In genomic region chr10:4612313-4613036, GRCm38 (mm10) we compare ENCODE assay signal across 8 mouse cellular contexts. TPM values are rescaled to one million over a fixed set of nuclear protein-coding genes. Genes with fewer than 3 reads are reported as not detected.
DNase-seq lines count a peak whose midpoint lies in the region; ATAC-seq and TF ChIP-seq lines count a peak whose summit lies in the region.

No protein-coding gene starts in this region.

- WGBS in kidney, adult 2 months = 34% methylated on average over 22 of the region's 22 CpGs
- WGBS in heart, postnatal 0 days = 48% methylated on average over 22 of the region's 22 CpGs
- WGBS in macrophage (ENCODE audit: missing documents) = under 1% methylated on average over 22 of the region's 22 CpGs
- 85% methylated on average over 22 of the region's 22 CpGs for WGBS in forebrain, embryonic 15.5 days

- no peaks in the 10 kb centered on the region for H3K9me3 ChIP-seq in heart, postnatal 0 days (replicated peaks; ENCODE audit: control insufficient read depth, low read length)
- no peaks in the 10 kb centered on the region for H3K9me3 ChIP-seq in forebrain, embryonic 15.5 days

- H3K4me3 ChIP-seq in kidney, adult 2 months (ENCODE audit: insufficient read depth, low read depth, low read length) = peak overlapping the region; percentile 57
- peak overlapping the region; percentile 39 for H3K4me3 ChIP-seq in heart, postnatal 0 days (ENCODE audit: low read depth, low read length)
- peak overlapping the region; percentile 65 for H3K4me3 ChIP-seq in macrophage (ENCODE audit: inconsistent target)
- H3K4me3 ChIP-seq in forebrain, embryonic 15.5 days = no peak overlapping the region

- ATAC-seq in heart, postnatal 0 days (ENCODE audit: insufficient read depth, low read depth) = no peak
- ATAC-seq in forebrain, embryonic 15.5 days (replicated peaks) = no peak

- peak overlapping the region; percentile 62 for H3K4me2 ChIP-seq in heart, postnatal 0 days (ENCODE audit: low read depth, low read length)
- no peak overlapping the region for H3K4me2 ChIP-seq in forebrain, embryonic 15.5 days (replicated peaks)

- no peaks in the 10 kb centered on the region for H3K36me3 ChIP-seq in kidney, adult 2 months (ENCODE audit: control insufficient read depth, insufficient read depth, low read length)
- H3K36me3 ChIP-seq in heart, postnatal 0 days (replicated peaks; ENCODE audit: control insufficient read depth, insufficient read depth, low read length) = no peaks in the 10 kb centered on the region
- H3K36me3 ChIP-seq in macrophage (ENCODE audit: inconsistent target) = no peaks in the 10 kb centered on the region
- H3K36me3 ChIP-seq in forebrain, embryonic 15.5 days = no peaks in the 10 kb centered on the region

- TF ChIP-seq CTCF in kidney, adult 2 months (conservative IDR thresholded peaks at IDR 0.05; ENCODE audit: insufficient read depth, insufficient read length, low read depth, low read length) = no peak
- no peak for TF ChIP-seq CTCF in heart, postnatal 0 days (IDR thresholded peaks at IDR 0.05; ENCODE audit: low read depth)

- no peaks in the 10 kb centered on the region for H3K79me2 ChIP-seq in macrophage (ENCODE audit: inconsistent target)

- no peak for TF ChIP-seq EP300 in heart, postnatal 0 days (IDR thresholded peaks at IDR 0.05; ENCODE audit: low read depth)

- H3K4me1 ChIP-seq in kidney, adult 2 months (ENCODE audit: control insufficient read depth, insufficient read depth, low read length) = peaks cover under 1% of the 10 kb centered on the region; the same call in 1 of the 2 replicates
- H3K4me1 ChIP-seq in heart, postnatal 0 days (ENCODE audit: control insufficient read depth, insufficient read depth) = no peaks in the 10 kb centered on the region
- H3K4me1 ChIP-seq in forebrain, embryonic 15.5 days = no peaks in the 10 kb centered on the region

- no peaks in the 10 kb centered on the region for H3K27me3 ChIP-seq in kidney, adult 2 months (replicated peaks; ENCODE audit: control insufficient read depth, insufficient read depth, low read length)
- H3K27me3 ChIP-seq in heart, postnatal 0 days (ENCODE audit: control insufficient read depth, insufficient read depth, low read length) = no peaks in the 10 kb centered on the region
- no peaks in the 10 kb centered on the region for H3K27me3 ChIP-seq in forebrain, embryonic 15.5 days

- no peak for TF ChIP-seq POLR2A in kidney, adult 2 months (IDR thresholded peaks at IDR 0.05; ENCODE audit: low read depth, low read length)

- peak; percentile 41 for DNase-seq in kidney, adult 2 months
- DNase-seq in kidney, adult 11 months = no peak
- DNase-seq in T-cell, adult 2 months (ENCODE audit: low spot score) = peak; percentile 51
- no peak for DNase-seq in heart, postnatal 0 days (ENCODE audit: low spot score)
- DNase-seq in right cerebral cortex, adult 18-20 months = no peak
- no peak for DNase-seq in adipocyte (ENCODE audit: low spot score)

- no peak overlapping the region for H3K9ac ChIP-seq in heart, postnatal 0 days (replicated peaks; ENCODE audit: low read depth, low read length)
- no peak overlapping the region for H3K9ac ChIP-seq in forebrain, embryonic 15.5 days (replicated peaks)

- peak overlapping the region; percentile 59 for H3K27ac ChIP-seq in kidney, adult 2 months (ENCODE audit: insufficient read depth, low read depth, low read length)
- no peak overlapping the region for H3K27ac ChIP-seq in heart, postnatal 0 days (ENCODE audit: low read depth)
- H3K27ac ChIP-seq in macrophage = peak overlapping the region; percentile 78
- H3K27ac ChIP-seq in forebrain, embryonic 15.5 days (replicated peaks) = no peak overlapping the region

RNA-seq across cellular contexts. Expression of gene Esr1, which starts 1.1 kb away (rescaled TPM):
- 5.1 and 6.4 TPM in 2 replicates for polyA plus RNA-seq in kidney, adult 2 months (2012; rRNA removed)
- total RNA-seq in heart, postnatal 0 days (2014; rRNA removed; ENCODE audit: low replicate concordance) = 0.12 and 0.50 TPM in 2 replicates
- 0.14 and 0.21 TPM in 2 replicates for polyA plus RNA-seq in heart, postnatal 0 days (2015; fragmentation: Nextera tagmentation; extraction: Ambion mirVana)
- 10 to 100 TPM in 23 of 26 experiments, 1 to 10 TPM in 3; 6.9 to 42.4 (median 24.0) TPM for total RNA-seq in macrophage (2018; cell fraction: chromatin; rRNA removed)
- total RNA-seq in macrophage (2018; cell fraction: cytosol; rRNA removed) = 1 to 10 TPM; 4.2 to 9.2 (median 6.1) TPM
- 10 to 100 TPM in 25 of 26 experiments, 1 to 10 TPM in 1; 8.4 to 29.7 (median 20.3) TPM for total RNA-seq in macrophage (2018; cell fraction: nucleus; rRNA removed)
- polyA plus RNA-seq in macrophage (2018) = 1.1 to 4.2 TPM (median 1.2 TPM) in 3 replicates
- 0.15 and 0.25 TPM in 2 replicates for polyA plus RNA-seq in forebrain, embryonic 15.5 days (2015; fragmentation: Nextera tagmentation; extraction: Ambion mirVana)

Comparison
In these comparisons a context has a peak if more than half of its experiments do, and no peak if none do; other contexts are left out.
1. DNase-seq: peak in kidney, adult 2 months (single experiment) and T-cell, adult 2 months (single experiment); none in kidney, adult 11 months (single experiment), heart, postnatal 0 days (single experiment), right cerebral cortex, adult 18-20 months (single experiment) and adipocyte (single experiment).
2. H3K27ac ChIP-seq: peak in kidney, adult 2 months (single experiment) and macrophage (single experiment); none in heart, postnatal 0 days (single experiment) and forebrain, embryonic 15.5 days (single experiment).